ENCODE assay signal across 9 mouse cellular contexts in genomic region chr12:39998070-39998852, GRCm38 (mm10). TPM values are rescaled to one million over a fixed set of nuclear protein-coding genes. Genes with fewer than 3 reads are reported as not detected.
DNase-seq lines count a peak whose midpoint lies in the region; ATAC-seq and TF ChIP-seq lines count a peak whose summit lies in the region.
"Had no signal": no experiment of that assay in that cellular context is flagged by ENCODE, and none has a peak within 500 bp of the region (broad histone marks: within the 10 kb centered on the region; RNA-seq: fewer than 3 reads in every experiment).

No protein-coding gene starts in this region.

- H3K4me1 ChIP-seq in heart, postnatal 0 days (ENCODE audit: control insufficient read depth, insufficient read depth), result peaks cover 12% of the 10 kb centered on the region; the same call in 1 of the 2 replicates
- no peaks in the 10 kb centered on the region for H3K4me1 ChIP-seq in stomach, embryonic 16.5 days (ENCODE audit: control insufficient read depth, insufficient read depth, low read length)

- ATAC-seq in heart, postnatal 0 days (ENCODE audit: insufficient read depth, low read depth), result peak; percentile 70
- peak; percentile 50; the same call in 1 of the 2 replicates for ATAC-seq in stomach, embryonic 16.5 days (ENCODE audit: insufficient read depth, low FRiP score)

- no peaks in the 10 kb centered on the region for H3K27me3 ChIP-seq in heart, postnatal 0 days (ENCODE audit: control insufficient read depth, insufficient read depth, low read length)
- H3K27me3 ChIP-seq in stomach, embryonic 16.5 days (ENCODE audit: control insufficient read depth, insufficient read depth, low read length), result no peaks in the 10 kb centered on the region
- H3K27me3 ChIP-seq: limb, embryonic 15.5 days had no signal

- no peaks in the 10 kb centered on the region for H3K36me3 ChIP-seq in heart, postnatal 0 days (replicated peaks; ENCODE audit: control insufficient read depth, insufficient read depth, low read length)
- H3K36me3 ChIP-seq in stomach, embryonic 16.5 days (ENCODE audit: control insufficient read depth, insufficient read depth, low read length), result no peaks in the 10 kb centered on the region
- H3K36me3 ChIP-seq: limb, embryonic 15.5 days had no signal

- no peak for TF ChIP-seq CTCF in heart, postnatal 0 days (IDR thresholded peaks at IDR 0.05; ENCODE audit: low read depth)

- TF ChIP-seq EP300 in heart, postnatal 0 days (IDR thresholded peaks at IDR 0.05; ENCODE audit: low read depth), result no peak

- H3K4me2 ChIP-seq in heart, postnatal 0 days (ENCODE audit: low read depth, low read length), result peak overlapping the region; percentile 28; the same call in 1 of the 2 replicates
- no peak overlapping the region for H3K4me2 ChIP-seq in stomach, embryonic 16.5 days (ENCODE audit: low read depth, low read length)
- H3K4me2 ChIP-seq: limb, embryonic 15.5 days had no signal

- no peaks in the 10 kb centered on the region for H3K9me3 ChIP-seq in heart, postnatal 0 days (replicated peaks; ENCODE audit: control insufficient read depth, low read length)
- no peaks in the 10 kb centered on the region for H3K9me3 ChIP-seq in stomach, embryonic 16.5 days (replicated peaks; ENCODE audit: control insufficient read depth, low read length)
- H3K9me3 ChIP-seq: limb, embryonic 15.5 days had no signal

- H3K9ac ChIP-seq in heart, postnatal 0 days (replicated peaks; ENCODE audit: low read depth, low read length), result no peak overlapping the region
- H3K9ac ChIP-seq in stomach, embryonic 16.5 days (ENCODE audit: low read length), result no peak overlapping the region
- H3K9ac ChIP-seq: limb, embryonic 15.5 days had no signal

- peak; percentile 39 for DNase-seq in 416B (ENCODE audit: low read depth)
- DNase-seq in embryo, embryonic 10.5 days (ENCODE audit: low spot score), result peak; percentile 67
- DNase-seq in heart, postnatal 0 days (ENCODE audit: low spot score), result peak; percentile 59
- DNase-seq in lung, adult 18-20 months, result peak; percentile 44 to 66
- DNase-seq in thymus, adult 18-20 months, result no peak
- DNase-seq in urinary bladder, adult 18-20 months (ENCODE audit: low spot score in 2 of 2), result no peak
- no peak for DNase-seq in gastrocnemius, adult 8-10 months (ENCODE audit: low spot score in 2 of 2)

- peak overlapping the region; percentile 48; the same call in 1 of the 2 replicates for H3K27ac ChIP-seq in heart, postnatal 0 days (ENCODE audit: low read depth)
- no peak overlapping the region for H3K27ac ChIP-seq in stomach, embryonic 16.5 days (ENCODE audit: low read length)
- H3K27ac ChIP-seq: limb, embryonic 15.5 days had no signal

- 22% methylated on average over 9 of the region's 9 CpGs for WGBS in heart, postnatal 0 days
- 24% methylated on average over 9 of the region's 9 CpGs for WGBS in stomach, embryonic 16.5 days

- no peak overlapping the region for H3K4me3 ChIP-seq in heart, postnatal 0 days (ENCODE audit: low read depth, low read length)
- H3K4me3 ChIP-seq in stomach, embryonic 16.5 days (replicated peaks; ENCODE audit: low read length), result no peak overlapping the region
- H3K4me3 ChIP-seq: limb, embryonic 15.5 days had no signal

RNA-seq across cellular contexts. Expression of gene Arl4a, which starts 39.6 kb away (rescaled TPM):
- total RNA-seq in heart, postnatal 0 days (2014; rRNA removed; ENCODE audit: low replicate concordance), result 5.9 and 15.8 TPM in 2 replicates
- polyA plus RNA-seq in heart, postnatal 0 days (2015; fragmentation: Nextera tagmentation; extraction: Ambion mirVana), result 33.7 and 35.9 TPM in 2 replicates
- 39.3 and 49.3 TPM in 2 replicates for polyA plus RNA-seq in stomach, embryonic 16.5 days (2015; fragmentation: Nextera tagmentation; extraction: Ambion mirVana)
- 10 to 100 TPM; 19.5 to 26.4 (median 25.5) TPM for total RNA-seq in gastrocnemius, adult 8-10 months (2022)

Comparison
In these comparisons a context has a peak if more than half of its experiments do, and no peak if none do; other contexts are left out.
1. DNase-seq: peak in 416B (single experiment), embryo, embryonic 10.5 days (single experiment), heart, postnatal 0 days (single experiment) and lung, adult 18-20 months (2 of 2); none in thymus, adult 18-20 months (0 of 2), urinary bladder, adult 18-20 months (0 of 2) and gastrocnemius, adult 8-10 months (0 of 2).